Mouse (Mus musculus) forebrain, postnatal 0 days (tissue): ENCODE measurements around the gene E130311K13Rik. TPM values are rescaled to one million over a fixed set of nuclear protein-coding genes. Genes with fewer than 3 reads are reported as not detected.

ENCODE experiments used
- ATAC-seq: fragments of 200-750 bp; cut with Nextera tagmentation; 2 replicates; pipeline ENCODE4 v1.8.0; 2017; ENCODE audit warnings: mild to moderate bottlenecking, moderate library complexity
- DNase-seq: peaks from one replicate; pipeline ENCODE4 v3.0.0-alpha.2; 2015
- H3K27ac ChIP-seq: fragments of 300-500 bp; sonication (generic); 2 replicates; pipeline ENCODE4 v1.5.1; 2014; ENCODE audit warnings: low read depth, mild to moderate bottlenecking, antibody characterized with exemption, low read length, moderate library complexity, mixed read lengths
- H3K27me3 ChIP-seq: fragments of 300-500 bp; sonication (generic); 2 replicates; pipeline ENCODE4 v1.6.1; 2014; ENCODE audit warnings: mild to moderate bottlenecking, low read length, mixed read lengths; ENCODE audit not compliant: insufficient read depth
- H3K36me3 ChIP-seq: fragments of 300-500 bp; sonication (generic); 2 replicates; pipeline ENCODE4 v1.6.1; 2014; ENCODE audit warnings: mild to moderate bottlenecking, moderate library complexity; ENCODE audit not compliant: insufficient read depth
- H3K4me1 ChIP-seq: fragments of 300-500 bp; sonication (generic); 2 replicates; pipeline ENCODE4 v1.6.1; 2014; ENCODE audit warnings: antibody characterized with exemption; ENCODE audit not compliant: insufficient read depth
- H3K4me2 ChIP-seq: fragments of 300-500 bp; sonication (generic); 2 replicates; pipeline ENCODE4 v1.6.1; 2014; ENCODE audit warnings: low read depth, mild to moderate bottlenecking, moderate library complexity
- H3K4me3 ChIP-seq: fragments of 300-500 bp; sonication (generic); 2 replicates; pipeline ENCODE4 v1.5.1; 2014; ENCODE audit warnings: low read depth, low read length, mixed read lengths
- H3K9ac ChIP-seq: fragments of 300-500 bp; sonication (generic); 2 replicates; pipeline ENCODE4 v1.6.1; 2014; ENCODE audit warnings: mild to moderate bottlenecking
- H3K9me3 ChIP-seq: fragments of 300-500 bp; sonication (generic); 2 replicates; pipeline ENCODE4 v1.6.1; 2016; ENCODE audit warnings: low read length
- CTCF ChIP-seq: sonication (generic); IDR thresholded peaks from 2 replicates; pipeline ENCODE4 v1.5.1; 2016; ENCODE audit warnings: antibody characterized with exemption, control low read depth, low read depth
- WGBS: fragments of 180-500 bp; shearing (Covaris S2); extraction: QIAGEN DNeasy Blood & Tissue Kit; methylation state at CpG from one replicate; pipeline ENCODE4 v1.1.7; 2014; 5-methylcytosine and 5-hydroxymethylcytosine counted together
- polyA plus RNA-seq: library from polyadenylated mRNA; unstranded; fragments of >200 nt; fragmentation: Nextera tagmentation; extraction: Ambion mirVana; gene quantifications from 2 replicates; pipeline ENCODE4 v1.2.1, GENCODE M21; 2015
- total RNA-seq: library from RNA; depleted of rRNA; stranded (reverse); fragments of >200 nt; gene quantifications from 2 replicates; pipeline ENCODE4 v1.2.3, GENCODE M21; 2014

Gene E130311K13Rik
- total and polyA plus RNA-seq, 2 experiments from 2014 or later: 14.3 to 20.6 TPM

- WGBS: 5% methylated on average over 25 of the region's 25 CpGs
- peak overlapping the region; percentile 81 for H3K4me2 ChIP-seq
- ATAC-seq (no peak), DNase-seq (no peak)
- no peaks in the 10 kb centered on the region for H3K9me3 ChIP-seq
- no peaks in the 10 kb centered on the region for H3K36me3 ChIP-seq
- H3K4me1 ChIP-seq: peaks cover 26% of the 10 kb centered on the region
- H3K27me3 ChIP-seq: peaks cover 5% of the 10 kb centered on the region
- peak overlapping the region; percentile 90 for H3K4me3 ChIP-seq
- H3K27ac ChIP-seq: peak overlapping the region; percentile 85
- TF ChIP-seq CTCF: no peak
- H3K9ac ChIP-seq: peak overlapping the region; percentile 72
These were observed 34.3 kb upstream of the E130311K13Rik start for GRCm38 (mm10) chr3:63963421-63964099.

- no peak for TF ChIP-seq CTCF
- Histone ChIP-seq H3K9ac (no peak overlapping the region), H3K9me3 (no peaks in the 10 kb centered on the region), H3K27ac (no peak overlapping the region), H3K4me2 (no peak overlapping the region), H3K36me3 (peaks cover 4% of the 10 kb centered on the region; the same call in 1 of the 2 replicates), H3K4me1 (no peaks in the 10 kb centered on the region), H3K4me3 (no peak overlapping the region), H3K27me3 (no peaks in the 10 kb centered on the region)
- 78% methylated on average over 3 of the region's 3 CpGs for WGBS
- DNase-seq (no peak), ATAC-seq (no peak)
These were observed 20.6 kb upstream of the E130311K13Rik start for GRCm38 (mm10) chr3:63949837-63950236.

- H3K27me3 ChIP-seq: no peaks in the 10 kb centered on the region
- 79% methylated on average over 2 of the region's 2 CpGs for whole genome bisulfite sequencing
- ATAC-seq: no peak; the same call in 1 of the 2 replicates
- H3K27ac ChIP-seq: no peak overlapping the region
- DNase-seq: peak; percentile 26
- no peak overlapping the region for H3K9ac ChIP-seq
- no peaks in the 10 kb centered on the region for H3K4me1 ChIP-seq
- no peak for TF ChIP-seq CTCF
- H3K9me3 ChIP-seq: no peaks in the 10 kb centered on the region
- no peak overlapping the region for H3K4me2 ChIP-seq
- peaks cover 3% of the 10 kb centered on the region; the same call in 1 of the 2 replicates for H3K36me3 ChIP-seq
- H3K4me3 ChIP-seq: no peak overlapping the region
These were observed 12.1 kb upstream of the E130311K13Rik start for GRCm38 (mm10) chr3:63941204-63941850.

GRCm38 (mm10) chr3:63938928-63939327 is 9.7 kb upstream of the E130311K13Rik start:
- no peaks in the 10 kb centered on the region for H3K36me3 ChIP-seq
- no peaks in the 10 kb centered on the region for H3K9me3 ChIP-seq
- no peaks in the 10 kb centered on the region for H3K27me3 ChIP-seq
- no peak overlapping the region for H3K4me2 ChIP-seq
- DNase-seq: no peak
- ATAC-seq: no peak
- no peak overlapping the region for H3K27ac ChIP-seq
- H3K4me3 ChIP-seq: no peak overlapping the region
- TF ChIP-seq CTCF: no peak
- H3K4me1 ChIP-seq: no peaks in the 10 kb centered on the region
- no peak overlapping the region for H3K9ac ChIP-seq
- 82% methylated on average over 2 of the region's 2 CpGs for WGBS

GRCm38 (mm10) chr3:63919634-63920033 is 9.6 kb downstream of the E130311K13Rik start:
- DNase-seq (no peak), ATAC-seq (no peak)
- 61% methylated on average over 3 of the region's 3 CpGs for WGBS

GRCm38 (mm10) chr3:63910301-63910700 is 19.0 kb downstream of the E130311K13Rik start:
- Histone ChIP-seq H3K4me3 (no peak overlapping the region), H3K9me3 (no peaks in the 10 kb centered on the region), H3K9ac (no peak overlapping the region), H3K4me2 (no peak overlapping the region), H3K27me3 (no peaks in the 10 kb centered on the region), H3K27ac (no peak overlapping the region), H3K4me1 (no peaks in the 10 kb centered on the region), H3K36me3 (no peaks in the 10 kb centered on the region)
- DNase-seq (no peak), ATAC-seq (no peak)
- no peak for TF ChIP-seq CTCF
- WGBS: 87% methylated on average over 4 of the region's 4 CpGs

More at GRCm38 (mm10) chr3:63919634-63920033, 9.6 kb downstream of the E130311K13Rik start:
- H3K4me1 ChIP-seq: no peaks in the 10 kb centered on the region
- H3K4me3 ChIP-seq: no peak overlapping the region
- no peak overlapping the region for H3K9ac ChIP-seq
- no peak overlapping the region for H3K4me2 ChIP-seq
- H3K9me3 ChIP-seq: no peaks in the 10 kb centered on the region
- H3K27ac ChIP-seq: no peak overlapping the region
- H3K36me3 ChIP-seq: no peaks in the 10 kb centered on the region
- H3K27me3 ChIP-seq: no peaks in the 10 kb centered on the region
- TF ChIP-seq CTCF: peak; percentile 50

- TF ChIP-seq CTCF: no peak
- Histone ChIP-seq H3K9ac (peak overlapping the region; percentile 41; the same call in 1 of the 2 replicates), H3K4me1 (no peaks in the 10 kb centered on the region), H3K27ac (no peak overlapping the region), H3K36me3 (no peaks in the 10 kb centered on the region), H3K27me3 (no peaks in the 10 kb centered on the region), H3K4me3 (peak overlapping the region; percentile 36), H3K4me2 (peak overlapping the region; percentile 68), H3K9me3 (no peaks in the 10 kb centered on the region)
- ATAC-seq (peak; percentile 43; the same call in 1 of the 2 replicates), DNase-seq (no peak)
- under 1% methylated on average over 18 of the region's 18 CpGs for WGBS
These were observed 24.0 kb downstream of the E130311K13Rik start for GRCm38 (mm10) chr3:63905241-63905640.
